Mouse (Mus musculus): ENCODE results near the gene Lgals2. TPM values are rescaled to one million over a fixed set of nuclear protein-coding genes. Genes with fewer than 3 reads are reported as not detected.

Gene Lgals2
- total and polyA plus RNA-seq, 2 experiments from 2014 or later = not detected

DNA sequence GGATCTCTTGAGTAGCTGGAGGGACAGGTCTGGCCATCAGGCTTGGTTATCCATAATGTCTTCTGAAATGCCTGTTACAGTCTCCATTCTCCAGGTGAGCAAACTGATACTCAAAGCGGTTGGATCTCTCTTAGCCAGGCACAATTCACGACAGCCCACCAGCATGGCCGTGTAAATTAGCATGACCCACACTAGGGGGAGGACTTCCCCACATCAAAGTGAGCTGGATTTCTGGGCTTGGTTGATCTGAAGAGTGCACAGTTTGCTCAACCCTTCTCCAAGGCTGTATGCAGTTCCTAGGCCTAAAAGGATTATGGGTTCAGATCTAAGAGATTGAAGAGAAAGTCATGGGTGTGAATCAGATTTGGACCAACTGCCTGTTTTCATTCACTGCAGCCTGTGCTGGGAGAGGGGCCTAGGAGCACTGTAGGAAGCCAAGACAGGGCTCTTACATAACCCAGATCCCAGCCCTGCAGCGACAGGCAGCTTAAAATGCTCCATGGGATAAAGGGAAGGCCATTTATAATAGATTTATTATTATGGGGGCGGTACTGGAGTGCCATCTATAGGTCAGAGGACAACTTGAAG lies 16.8 kb upstream of the Lgals2 start:
- 48% methylated on average over 5 of the region's 5 CpGs for WGBS
- Histone ChIP-seq H3K36me3 (ENCODE audit: insufficient read depth, low read length) (no peaks in the 10 kb centered on the region), H3K9ac (replicated peaks; ENCODE audit: low read length, poor library complexity, severe bottlenecking) (no peak overlapping the region), H3K4me3 (ENCODE audit: low read depth, low read length) (no peak overlapping the region), H3K9me3 (ENCODE audit: low read length) (no peaks in the 10 kb centered on the region), H3K4me2 (ENCODE audit: low read depth, low read length, poor library complexity, severe bottlenecking) (no peak overlapping the region), H3K27ac (ENCODE audit: low read depth, low read length) (no peak overlapping the region), H3K27me3 (ENCODE audit: insufficient read depth, low read length) (no peaks in the 10 kb centered on the region), H3K4me1 (ENCODE audit: insufficient read depth, low read length) (peaks cover 5% of the 10 kb centered on the region; the same call in 1 of the 2 replicates)
- DNase-seq (ENCODE audit: low spot score) (no peak), ATAC-seq (ENCODE audit: low FRiP score) (no peak)
- TF ChIP-seq CTCF (IDR thresholded peaks at IDR 0.05) = peak; percentile 27

DNA sequence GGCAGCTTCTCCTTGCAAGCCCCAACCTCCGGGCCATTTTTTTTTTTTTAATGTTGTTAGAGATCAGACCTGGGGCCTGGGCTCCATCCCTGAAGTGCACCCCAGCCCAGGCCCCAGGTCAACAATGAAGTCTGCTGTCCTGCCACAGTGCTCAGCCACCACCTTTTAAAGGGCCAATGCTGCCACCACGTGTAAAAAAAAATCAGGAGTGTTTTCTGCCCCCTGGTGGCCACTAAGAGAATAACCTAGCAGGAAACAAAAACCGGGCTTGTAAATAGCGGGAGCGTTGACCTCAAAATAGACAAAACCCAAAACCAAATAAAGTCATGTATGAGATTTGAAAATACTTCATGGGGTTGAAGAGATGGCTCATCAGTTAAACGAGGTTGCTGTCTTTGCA lies 14.4 kb upstream of the Lgals2 start:
- Histone ChIP-seq H3K9me3 (ENCODE audit: low read length) (no peaks in the 10 kb centered on the region), H3K4me3 (ENCODE audit: low read depth, low read length) (no peak overlapping the region), H3K27ac (ENCODE audit: low read depth, low read length) (no peak overlapping the region), H3K9ac (replicated peaks; ENCODE audit: low read length, poor library complexity, severe bottlenecking) (no peak overlapping the region), H3K27me3 (ENCODE audit: insufficient read depth, low read length) (no peaks in the 10 kb centered on the region), H3K4me1 (ENCODE audit: insufficient read depth, low read length) (no peaks in the 10 kb centered on the region), H3K36me3 (ENCODE audit: insufficient read depth, low read length) (no peaks in the 10 kb centered on the region), H3K4me2 (ENCODE audit: low read depth, low read length, poor library complexity, severe bottlenecking) (no peak overlapping the region)
- 31% methylated on average over 6 of the region's 6 CpGs for WGBS
- peak; percentile 66 for DNase-seq (ENCODE audit: low spot score)
- TF ChIP-seq CTCF (IDR thresholded peaks at IDR 0.05) = peak; percentile 82
- ATAC-seq (ENCODE audit: low FRiP score) = no peak

DNA sequence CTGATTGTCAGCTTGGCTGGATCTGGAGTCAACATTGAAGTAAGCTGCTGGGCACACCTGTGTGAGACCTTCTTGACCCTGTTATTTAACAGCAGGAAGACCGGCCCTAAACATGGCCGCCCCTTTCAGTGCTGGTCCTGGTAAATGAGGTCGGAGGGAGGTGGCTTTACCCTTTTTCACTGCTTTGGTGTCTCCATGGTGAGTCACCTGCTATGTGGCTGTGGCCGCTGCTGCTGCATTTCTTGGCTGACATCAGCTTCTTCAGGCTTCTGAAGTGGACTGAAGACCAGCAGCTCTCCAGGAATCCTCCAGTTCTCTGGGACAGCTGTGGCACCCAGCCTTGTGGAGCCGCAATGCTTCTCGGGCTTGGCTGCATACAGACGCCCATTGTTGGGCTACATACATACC lies 13.5 kb upstream of the Lgals2 start:
- TF ChIP-seq CTCF (IDR thresholded peaks at IDR 0.05) = no peak
- Histone ChIP-seq H3K27me3 (ENCODE audit: insufficient read depth, low read length) (no peaks in the 10 kb centered on the region), H3K4me3 (ENCODE audit: low read depth, low read length) (no peak overlapping the region), H3K4me1 (ENCODE audit: insufficient read depth, low read length) (no peaks in the 10 kb centered on the region), H3K36me3 (ENCODE audit: insufficient read depth, low read length) (no peaks in the 10 kb centered on the region), H3K4me2 (ENCODE audit: low read depth, low read length, poor library complexity, severe bottlenecking) (no peak overlapping the region), H3K9me3 (ENCODE audit: low read length) (no peaks in the 10 kb centered on the region), H3K27ac (ENCODE audit: low read depth, low read length) (peak overlapping the region; percentile 59), H3K9ac (replicated peaks; ENCODE audit: low read length, poor library complexity, severe bottlenecking) (no peak overlapping the region)
- WGBS = 41% methylated on average over 7 of the region's 7 CpGs
- DNase-seq (ENCODE audit: low spot score) (peak; percentile 52), ATAC-seq (ENCODE audit: low FRiP score) (peak; percentile 35; the same call in 1 of the 2 replicates)

DNA sequence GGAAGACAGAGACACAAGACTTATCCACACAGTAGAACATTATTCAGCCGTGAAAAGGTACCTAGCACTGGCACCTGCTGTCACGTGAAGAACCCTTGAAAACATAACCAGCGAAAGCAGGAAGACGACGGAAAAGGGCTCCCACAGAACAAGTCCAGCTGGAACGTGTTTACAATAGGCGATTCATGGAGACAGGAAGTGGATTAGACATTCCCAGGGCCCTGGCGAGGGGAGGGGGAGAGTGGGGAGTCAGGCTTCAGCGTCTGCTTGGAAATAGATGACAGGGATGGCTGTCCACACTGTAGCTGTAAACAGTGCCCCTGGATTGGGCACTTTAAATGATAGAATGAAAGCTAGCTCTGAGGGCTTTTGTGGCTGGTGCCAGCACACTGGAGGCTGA lies 13.1 kb upstream of the Lgals2 start:
- Histone ChIP-seq H3K9ac (replicated peaks; ENCODE audit: low read length, poor library complexity, severe bottlenecking) (no peak overlapping the region), H3K9me3 (ENCODE audit: low read length) (no peaks in the 10 kb centered on the region), H3K36me3 (ENCODE audit: insufficient read depth, low read length) (no peaks in the 10 kb centered on the region), H3K4me1 (ENCODE audit: insufficient read depth, low read length) (no peaks in the 10 kb centered on the region), H3K27me3 (ENCODE audit: insufficient read depth, low read length) (no peaks in the 10 kb centered on the region), H3K27ac (ENCODE audit: low read depth, low read length) (peak overlapping the region; percentile 59), H3K4me2 (ENCODE audit: low read depth, low read length, poor library complexity, severe bottlenecking) (no peak overlapping the region), H3K4me3 (ENCODE audit: low read depth, low read length) (no peak overlapping the region)
- DNase-seq (ENCODE audit: low spot score) (peak; percentile 75), ATAC-seq (ENCODE audit: low FRiP score) (peak; percentile 72; the same call in 1 of the 2 replicates)
- 19% methylated on average over 9 of the region's 9 CpGs for WGBS
- TF ChIP-seq CTCF (IDR thresholded peaks at IDR 0.05) = no peak

DNA sequence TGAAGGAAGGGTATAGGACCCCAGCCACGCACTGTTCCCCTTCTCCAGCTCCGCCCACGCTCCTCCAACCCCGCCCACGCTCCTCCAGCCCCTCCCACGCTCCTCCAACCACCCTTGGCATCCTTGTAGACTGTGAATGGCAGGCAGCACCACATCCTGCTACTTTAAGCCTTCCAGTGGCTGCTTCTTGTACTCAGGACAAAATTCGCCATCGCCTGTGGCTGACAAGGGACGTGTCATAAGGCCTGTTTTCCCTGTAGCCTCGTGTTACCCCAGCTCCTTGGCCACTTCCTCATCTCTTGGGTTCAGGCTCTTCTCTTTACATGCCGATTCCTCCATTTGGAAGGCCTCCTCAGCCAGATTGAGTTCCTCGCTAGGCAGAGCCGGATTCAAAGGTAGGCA lies 8.5 kb upstream of the Lgals2 start:
- Histone ChIP-seq H3K27ac (ENCODE audit: low read depth, low read length) (no peak overlapping the region), H3K9ac (replicated peaks; ENCODE audit: low read length, poor library complexity, severe bottlenecking) (no peak overlapping the region), H3K4me1 (ENCODE audit: insufficient read depth, low read length) (no peaks in the 10 kb centered on the region), H3K4me2 (ENCODE audit: low read depth, low read length, poor library complexity, severe bottlenecking) (no peak overlapping the region), H3K4me3 (ENCODE audit: low read depth, low read length) (no peak overlapping the region), H3K27me3 (ENCODE audit: insufficient read depth, low read length) (no peaks in the 10 kb centered on the region), H3K9me3 (ENCODE audit: low read length) (no peaks in the 10 kb centered on the region), H3K36me3 (ENCODE audit: insufficient read depth, low read length) (no peaks in the 10 kb centered on the region)
- ATAC-seq (ENCODE audit: low FRiP score) (no peak), DNase-seq (ENCODE audit: low spot score) (no peak)
- 51% methylated on average over 13 of the region's 13 CpGs for WGBS
- TF ChIP-seq CTCF (IDR thresholded peaks at IDR 0.05) = no peak

DNA sequence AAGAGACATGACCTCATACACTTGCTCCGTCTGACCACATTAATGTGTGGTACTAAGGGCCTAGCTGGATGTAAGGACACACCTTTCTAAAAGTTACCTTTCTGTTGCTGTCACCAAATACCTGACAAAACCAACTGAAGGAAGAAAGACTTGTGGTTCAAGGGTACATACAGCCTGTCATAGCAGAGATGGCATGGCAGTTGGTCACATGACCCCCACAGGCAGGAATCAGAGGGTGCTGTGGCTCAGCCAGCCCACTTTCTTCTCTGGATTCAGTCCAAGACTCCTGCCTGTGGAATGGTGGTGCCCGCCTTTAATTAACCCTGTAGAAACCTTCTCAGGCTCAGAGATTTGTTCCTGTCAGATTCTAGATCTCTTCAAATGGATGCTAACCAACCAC lies 7.8 kb upstream of the Lgals2 start:
- TF ChIP-seq CTCF (IDR thresholded peaks at IDR 0.05) = no peak
- H3K4me1 ChIP-seq (ENCODE audit: insufficient read depth, low read length) = no peaks in the 10 kb centered on the region
- H3K9ac ChIP-seq (replicated peaks; ENCODE audit: low read length, poor library complexity, severe bottlenecking) = no peak overlapping the region
- no peak for DNase-seq (ENCODE audit: low spot score)
- no peaks in the 10 kb centered on the region for H3K27me3 ChIP-seq (ENCODE audit: insufficient read depth, low read length)
- no peaks in the 10 kb centered on the region for H3K9me3 ChIP-seq (ENCODE audit: low read length)
- 67% methylated on average over 2 of the region's 2 CpGs for WGBS
- H3K27ac ChIP-seq (ENCODE audit: low read depth, low read length) = no peak overlapping the region
- no peak for ATAC-seq (ENCODE audit: low FRiP score)
- H3K4me2 ChIP-seq (ENCODE audit: low read depth, low read length, poor library complexity, severe bottlenecking) = no peak overlapping the region
- H3K4me3 ChIP-seq (ENCODE audit: low read depth, low read length) = no peak overlapping the region
- H3K36me3 ChIP-seq (ENCODE audit: insufficient read depth, low read length) = no peaks in the 10 kb centered on the region

Data from midbrain, postnatal 0 days (tissue).